Mouse (Mus musculus) brain, adult 2 months (tissue): ENCODE measurements around the gene A530084C06Rik.

Source experiments
- DNase-seq: peaks from one replicate; pipeline ENCODE4 v3.0.0; 2011; ENCODE audit warnings: low read depth, low spot score

A530084C06Rik gene

GRCm38 (mm10) chr13:31543021-31543420 is 16.1 kb downstream of the A530084C06Rik start:
- DNase-seq: peak; percentile 9

GRCm38 (mm10) chr13:31534726-31535125 is 24.4 kb downstream of the A530084C06Rik start:
- no peak for DNase-seq

- DNase-seq: peak; percentile 11
These were observed 27.5 kb downstream of the A530084C06Rik start for GRCm38 (mm10) chr13:31531651-31532061.

- DNase-seq: no peak
These were observed 27.9 kb downstream of the A530084C06Rik start for GRCm38 (mm10) chr13:31531186-31531585.

GRCm38 (mm10) chr13:31524976-31525375 is 34.2 kb downstream of the A530084C06Rik start:
- DNase-seq: no peak

- DNase-seq: no peak
These were observed 40.2 kb downstream of the A530084C06Rik start for GRCm38 (mm10) chr13:31518971-31519370.

GRCm38 (mm10) chr13:31518411-31518886 is 40.7 kb downstream of the A530084C06Rik start:
- DNase-seq: peak; percentile 4

- DNase-seq: no peak
These were observed 43.9 kb downstream of the A530084C06Rik start for GRCm38 (mm10) chr13:31515261-31515660.

GRCm38 (mm10) chr13:31506494-31507167 is 52.5 kb downstream of the A530084C06Rik start:
- no peak for DNase-seq
